Mouse (Mus musculus) CH12.LX (cell line): ENCODE measurements around the gene Errfi1.

Source experiments
- ETS1 ChIP-seq: conservative IDR thresholded peaks from 2 replicates; pipeline ENCODE4 v1.6.1; 2012; ENCODE audit warnings: low read depth, mild to moderate bottlenecking, inconsistent platforms, low read length, improper control_type of control experiment, moderate library complexity
- MAZ ChIP-seq: IDR thresholded peaks from 2 replicates; pipeline ENCODE4 v1.6.1; 2012; ENCODE audit warnings: low read depth, mild to moderate bottlenecking, inconsistent platforms, low read length, improper control_type of control experiment, moderate library complexity
- TCF12 ChIP-seq: IDR thresholded peaks from 2 replicates; pipeline ENCODE4 v1.6.1; 2014; ENCODE audit warnings: low read depth, mild to moderate bottlenecking, inconsistent platforms, low read length, improper control_type of control experiment

DNA sequence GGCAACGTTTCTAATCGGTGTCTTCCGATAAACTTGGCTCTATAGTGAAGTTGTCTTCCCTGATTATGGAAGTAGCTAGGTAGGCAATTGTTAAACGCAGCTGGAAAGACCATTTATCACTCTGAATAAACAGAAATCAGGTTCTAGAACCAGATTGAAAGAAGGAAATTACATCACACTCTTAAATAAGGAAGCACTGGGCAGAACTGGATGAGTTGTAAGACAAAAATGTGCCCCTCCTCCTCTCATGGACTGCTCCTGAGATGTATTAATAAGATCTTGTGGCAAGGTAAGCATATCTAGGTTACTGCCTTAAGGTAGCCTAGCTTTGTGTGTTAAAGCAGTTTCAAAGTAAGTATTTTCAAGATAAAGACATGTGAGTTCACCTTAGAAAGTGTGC, 6.8 kb downstream of the Errfi1 start:
- TF ChIP-seq MAZ = no peak
- TF ChIP-seq ETS1 = no peak
- no peak for TF ChIP-seq TCF12
